Mouse (Mus musculus) embryonic facial prominence, embryonic 15.5 days (tissue): Measurements from ENCODE around the gene Smim24. TPM values are rescaled to one million over a fixed set of nuclear protein-coding genes. Genes with fewer than 3 reads are reported as not detected.
A peak's percentile ranks its signal among the peaks of the same experiment; 100 is the strongest.

Experiments used
- ATAC-seq: fragments of 200-750 bp; cut with Nextera tagmentation; 2 replicates; pipeline ENCODE4 v1.8.0; 2017; ENCODE audit warnings: low read depth, moderate TSS enrichment; ENCODE audit not compliant: insufficient number of reproducible peaks, low FRiP score, low TSS enrichment
- H3K27ac ChIP-seq: fragments of 300-500 bp; sonication (generic); replicated peaks from 2 replicates; pipeline ENCODE4 v1.5.1; 2015; ENCODE audit warnings: mild to moderate bottlenecking, inconsistent platforms
- H3K27me3 ChIP-seq: fragments of 300-500 bp; sonication (generic); 2 replicates; pipeline ENCODE4 v1.6.1; 2015; ENCODE audit warnings: inconsistent platforms
- H3K36me3 ChIP-seq: fragments of 300-500 bp; sonication (generic); 2 replicates; pipeline ENCODE4 v1.6.1; 2015; ENCODE audit warnings: mild to moderate bottlenecking, inconsistent platforms
- H3K4me1 ChIP-seq: fragments of 300-500 bp; sonication (generic); 2 replicates; pipeline ENCODE4 v1.6.1; 2015; ENCODE audit warnings: inconsistent platforms
- H3K4me2 ChIP-seq: fragments of 300-500 bp; sonication (generic); replicated peaks from 2 replicates; pipeline ENCODE4 v1.6.1; 2015; ENCODE audit warnings: mild to moderate bottlenecking, inconsistent platforms
- H3K4me3 ChIP-seq: fragments of 300-500 bp; sonication (generic); replicated peaks from 2 replicates; pipeline ENCODE4 v1.5.1; 2015; ENCODE audit warnings: mild to moderate bottlenecking, inconsistent platforms
- H3K9ac ChIP-seq: fragments of 300-500 bp; sonication (generic); 2 replicates; pipeline ENCODE4 v1.6.1; 2015; ENCODE audit warnings: inconsistent platforms
- H3K9me3 ChIP-seq: fragments of 300-500 bp; sonication (generic); replicated peaks from 2 replicates; pipeline ENCODE4 v1.6.1; 2016; ENCODE audit warnings: inconsistent platforms
- WGBS: fragments of 180-500 bp; shearing (Covaris S2); methylation state at CpG from one replicate; pipeline ENCODE4 v1.1.7; 2015; 5-methylcytosine and 5-hydroxymethylcytosine counted together
- polyA plus RNA-seq: library from polyadenylated mRNA; unstranded; fragments of >200 nt; fragmentation: Nextera tagmentation; extraction: Ambion mirVana; gene quantifications from 2 replicates; pipeline ENCODE4 v1.2.1, GENCODE M21; 2015

The Smim24 gene
- polyA plus RNA-seq, 1 experiment from 2014 or later = 8.3 TPM

GRCm38 (mm10) chr10:81365672-81366476, 27.0 kb upstream of the Smim24 start, which contains the start of gene 4930404N11Rik:
Gene 4930404N11Rik (minus strand): TSS chr10:81365816.
- H3K27ac ChIP-seq = no peak within 1 kb of the TSS
- peak within 1 kb of the TSS; percentile 53 for H3K4me2 ChIP-seq
- peaks cover 37% of the 10 kb centered on the region for H3K4me1 ChIP-seq
- H3K36me3 ChIP-seq = peaks cover 52% of the 10 kb centered on the region
- peaks cover 28% of the 10 kb centered on the region for H3K27me3 ChIP-seq
- peak within 1 kb of the TSS; percentile 34 for H3K4me3 ChIP-seq
- WGBS = 30% methylated on average over 12 of the region's 12 CpGs
- ATAC-seq = 0 out of 2 replicates have a peak, but pooled peaks have one; percentile 6
- H3K9me3 ChIP-seq = no peaks in the 10 kb centered on the region
- H3K9ac ChIP-seq = peak within 1 kb of the TSS; percentile 15; the same call in 1 of the 2 replicates

GRCm38 (mm10) chr10:81366477-81367206, 26.2 kb upstream of the Smim24 start:
- peaks cover 56% of the 10 kb centered on the region for H3K36me3 ChIP-seq
- no peaks in the 10 kb centered on the region for H3K9me3 ChIP-seq
- ATAC-seq = no peak
- no peak overlapping the region for H3K4me3 ChIP-seq
- peaks cover 31% of the 10 kb centered on the region for H3K4me1 ChIP-seq
- H3K27me3 ChIP-seq = peaks cover 28% of the 10 kb centered on the region
- WGBS = 78% methylated on average over 6 of the region's 6 CpGs
- H3K4me2 ChIP-seq = no peak overlapping the region
- no peak overlapping the region for H3K9ac ChIP-seq
- H3K27ac ChIP-seq = no peak overlapping the region

GRCm38 (mm10) chr10:81367207-81367495, 25.7 kb upstream of the Smim24 start:
- peaks cover 61% of the 10 kb centered on the region for H3K36me3 ChIP-seq

GRCm38 (mm10) chr10:81375322-81375721, 17.5 kb upstream of the Smim24 start:
- no peak overlapping the region for H3K27ac ChIP-seq
- H3K27me3 ChIP-seq = no peaks in the 10 kb centered on the region
- ATAC-seq = no peak
- peaks cover 30% of the 10 kb centered on the region for H3K4me1 ChIP-seq
- H3K36me3 ChIP-seq = peaks cover 51% of the 10 kb centered on the region
- H3K4me3 ChIP-seq = no peak overlapping the region
- no peaks in the 10 kb centered on the region for H3K9me3 ChIP-seq
- H3K4me2 ChIP-seq = no peak overlapping the region
- WGBS = 90% methylated on average over 10 of the region's 10 CpGs
- no peak overlapping the region for H3K9ac ChIP-seq

More at GRCm38 (mm10) chr10:81367207-81367495, 25.7 kb upstream of the Smim24 start:
- WGBS = 78% methylated on average over 6 of the region's 6 CpGs
- H3K27ac ChIP-seq = no peak overlapping the region
- peaks cover 31% of the 10 kb centered on the region for H3K4me1 ChIP-seq
- no peak for ATAC-seq
- H3K4me2 ChIP-seq = no peak overlapping the region
- peaks cover 28% of the 10 kb centered on the region for H3K27me3 ChIP-seq
- H3K9ac ChIP-seq = no peak overlapping the region
- no peaks in the 10 kb centered on the region for H3K9me3 ChIP-seq
- H3K4me3 ChIP-seq = no peak overlapping the region

GRCm38 (mm10) chr10:81376561-81377361, 16.1 kb upstream of the Smim24 start:
- peak overlapping the region; percentile 29 for H3K27ac ChIP-seq
- ATAC-seq = no peak
- H3K9ac ChIP-seq = peak overlapping the region; percentile 88; the same call in 1 of the 2 replicates
- H3K4me2 ChIP-seq = peak overlapping the region; percentile 77
- H3K36me3 ChIP-seq = peaks cover 37% of the 10 kb centered on the region
- no peaks in the 10 kb centered on the region for H3K27me3 ChIP-seq
- peak overlapping the region; percentile 74 for H3K4me3 ChIP-seq
- peaks cover 30% of the 10 kb centered on the region for H3K4me1 ChIP-seq
- no peaks in the 10 kb centered on the region for H3K9me3 ChIP-seq
- 25% methylated on average over 6 of the region's 6 CpGs for whole genome bisulfite sequencing

- H3K36me3 ChIP-seq = peaks cover 31% of the 10 kb centered on the region
- peak overlapping the region; percentile 88 for H3K9ac ChIP-seq
- H3K4me2 ChIP-seq = peak overlapping the region; percentile 77
- peak overlapping the region; percentile 74 for H3K4me3 ChIP-seq
- ATAC-seq = no peak
- peaks cover 34% of the 10 kb centered on the region for H3K4me1 ChIP-seq
- no peaks in the 10 kb centered on the region for H3K27me3 ChIP-seq
- 44% methylated on average over 2 of the region's 2 CpGs for WGBS
- H3K9me3 ChIP-seq = no peaks in the 10 kb centered on the region
- peak overlapping the region; percentile 29 for H3K27ac ChIP-seq
Observed at GRCm38 (mm10) chr10:81377362-81377664, 15.5 kb upstream of the Smim24 start.

GRCm38 (mm10) chr10:81377793-81378552, 14.9 kb upstream of the Smim24 start, which contains the start of gene Fzr1:
Gene Fzr1 (minus strand): TSS chr10:81378516.
- Histone ChIP-seq H3K9me3 (no peaks in the 10 kb centered on the region), H3K4me3 (peak within 1 kb of the TSS; percentile 74), H3K4me2 (peak within 1 kb of the TSS; percentile 77), H3K4me1 (peaks cover 34% of the 10 kb centered on the region), H3K9ac (peak within 1 kb of the TSS; percentile 88), H3K36me3 (peaks cover 24% of the 10 kb centered on the region), H3K27ac (peak within 1 kb of the TSS; percentile 80), H3K27me3 (no peaks in the 10 kb centered on the region)
- no peak for ATAC-seq
- WGBS = 0% methylated on average over 50 of the region's 59 CpGs

- Histone ChIP-seq H3K4me3 (peak overlapping the region; percentile 74), H3K27me3 (no peaks in the 10 kb centered on the region), H3K9me3 (no peaks in the 10 kb centered on the region), H3K4me2 (peak overlapping the region; percentile 77), H3K27ac (peak overlapping the region; percentile 80), H3K4me1 (peaks cover 34% of the 10 kb centered on the region), H3K36me3 (peaks cover 17% of the 10 kb centered on the region), H3K9ac (peak overlapping the region; percentile 39)
- peak; percentile 97 for ATAC-seq
- 1% methylated on average over 46 of the region's 46 CpGs for WGBS
Observed at GRCm38 (mm10) chr10:81378553-81379182, 14.2 kb upstream of the Smim24 start.

- Histone ChIP-seq H3K4me3 (peak overlapping the region; percentile 74), H3K9ac (peak overlapping the region; percentile 39; the same call in 1 of the 2 replicates), H3K4me2 (peak overlapping the region; percentile 77), H3K9me3 (no peaks in the 10 kb centered on the region), H3K36me3 (peaks cover 12% of the 10 kb centered on the region), H3K27me3 (no peaks in the 10 kb centered on the region), H3K4me1 (peaks cover 34% of the 10 kb centered on the region), H3K27ac (peak overlapping the region; percentile 80)
- WGBS = 60% methylated on average over 3 of the region's 3 CpGs
- ATAC-seq = no peak
Observed at GRCm38 (mm10) chr10:81379183-81379553, 13.7 kb upstream of the Smim24 start.

GRCm38 (mm10) chr10:81379809-81380378, 13.0 kb upstream of the Smim24 start:
- Histone ChIP-seq H3K36me3 (peaks cover 10% of the 10 kb centered on the region; the same call in 1 of the 2 replicates), H3K27ac (no peak overlapping the region), H3K9ac (no peak overlapping the region), H3K4me1 (peaks cover 38% of the 10 kb centered on the region), H3K9me3 (no peaks in the 10 kb centered on the region), H3K4me3 (no peak overlapping the region), H3K4me2 (no peak overlapping the region), H3K27me3 (no peaks in the 10 kb centered on the region)
- 80% methylated on average over 6 of the region's 6 CpGs for WGBS
- ATAC-seq = no peak
